Mouse (Mus musculus) neural tube, embryonic 15.5 days (tissue): ENCODE results near the gene Adgrg3. TPM values are rescaled to one million over a fixed set of nuclear protein-coding genes. Genes with fewer than 3 reads are reported as not detected.
"Not testable (repeated sequence)": the region's sequence is repeated elsewhere in the genome, so short reads cannot be mapped to it uniquely, and the experiment has no call there.

Experiments
- ATAC-seq: fragments of 200-750 bp; cut with Nextera tagmentation; 2 replicates; pipeline ENCODE4 v1.8.0; 2017; ENCODE audit warnings: mild to moderate bottlenecking, moderate TSS enrichment, moderate library complexity; ENCODE audit not compliant: low FRiP score
- H3K27ac ChIP-seq: fragments of 300-500 bp; sonication (generic); replicated peaks from 2 replicates; pipeline ENCODE4 v1.5.1; 2015; ENCODE audit warnings: mild to moderate bottlenecking, inconsistent platforms
- H3K27me3 ChIP-seq: fragments of 300-500 bp; sonication (generic); replicated peaks from 2 replicates; pipeline ENCODE4 v1.6.1; 2015; ENCODE audit warnings: inconsistent platforms
- H3K36me3 ChIP-seq: fragments of 300-500 bp; sonication (generic); 2 replicates; pipeline ENCODE4 v1.6.1; 2015; ENCODE audit warnings: inconsistent platforms
- H3K4me1 ChIP-seq: fragments of 300-500 bp; sonication (generic); 2 replicates; pipeline ENCODE4 v1.6.1; 2015; ENCODE audit warnings: inconsistent platforms
- H3K4me2 ChIP-seq: fragments of 300-500 bp; sonication (generic); 2 replicates; pipeline ENCODE4 v1.6.1; 2015; ENCODE audit warnings: inconsistent platforms, mild to moderate bottlenecking, moderate library complexity
- H3K4me3 ChIP-seq: fragments of 300-500 bp; sonication (generic); replicated peaks from 2 replicates; pipeline ENCODE4 v1.5.1; 2015; ENCODE audit warnings: mild to moderate bottlenecking, inconsistent platforms
- H3K9ac ChIP-seq: fragments of 300-500 bp; sonication (generic); replicated peaks from 2 replicates; pipeline ENCODE4 v1.6.1; 2015; ENCODE audit warnings: mild to moderate bottlenecking, inconsistent platforms
- H3K9me3 ChIP-seq: fragments of 300-500 bp; sonication (generic); replicated peaks from 2 replicates; pipeline ENCODE4 v1.6.1; 2016; ENCODE audit warnings: inconsistent platforms
- WGBS: fragments of 180-500 bp; shearing (Covaris S2); methylation state at CpG from one replicate; pipeline ENCODE4 v1.1.7; 2015; ENCODE audit warnings: mixed read lengths; 5-methylcytosine and 5-hydroxymethylcytosine counted together
- polyA plus RNA-seq: library from polyadenylated mRNA; unstranded; fragments of >200 nt; fragmentation: Nextera tagmentation; extraction: Ambion mirVana; gene quantifications from 2 replicates; pipeline ENCODE4 v1.2.1, GENCODE M21; 2015

The Adgrg3 gene
- polyA plus RNA-seq, 1 experiment from 2014 or later, result 0.95 TPM

DNA sequence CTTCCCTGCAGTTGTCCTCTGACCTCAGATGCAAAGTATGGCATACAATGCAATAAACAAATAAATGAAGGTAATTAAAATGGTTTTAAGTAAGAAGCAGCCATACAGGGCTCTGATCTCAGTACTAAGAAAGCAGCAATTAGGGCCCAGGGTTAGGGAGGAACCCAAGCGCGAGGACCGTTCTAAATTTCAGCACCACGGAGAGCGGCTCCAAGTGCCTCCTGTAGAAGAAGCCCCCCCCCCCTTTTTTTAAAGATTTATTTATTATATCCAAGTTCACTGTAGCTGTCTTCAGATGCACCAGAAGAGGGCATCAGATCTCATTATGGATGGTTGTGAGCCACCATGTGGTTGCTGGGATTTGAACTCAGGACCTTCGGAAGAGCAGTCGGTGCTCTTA lies 10.9 kb downstream of the Adgrg3 start:
- not testable (repeated sequence) for ATAC-seq, H3K4me2 ChIP-seq, H3K36me3 ChIP-seq, H3K4me3 ChIP-seq, H3K27ac ChIP-seq, H3K27me3 ChIP-seq, H3K9me3 ChIP-seq, H3K9ac ChIP-seq, H3K4me1 ChIP-seq
- 64% methylated on average over 7 of the region's 7 CpGs for WGBS

DNA sequence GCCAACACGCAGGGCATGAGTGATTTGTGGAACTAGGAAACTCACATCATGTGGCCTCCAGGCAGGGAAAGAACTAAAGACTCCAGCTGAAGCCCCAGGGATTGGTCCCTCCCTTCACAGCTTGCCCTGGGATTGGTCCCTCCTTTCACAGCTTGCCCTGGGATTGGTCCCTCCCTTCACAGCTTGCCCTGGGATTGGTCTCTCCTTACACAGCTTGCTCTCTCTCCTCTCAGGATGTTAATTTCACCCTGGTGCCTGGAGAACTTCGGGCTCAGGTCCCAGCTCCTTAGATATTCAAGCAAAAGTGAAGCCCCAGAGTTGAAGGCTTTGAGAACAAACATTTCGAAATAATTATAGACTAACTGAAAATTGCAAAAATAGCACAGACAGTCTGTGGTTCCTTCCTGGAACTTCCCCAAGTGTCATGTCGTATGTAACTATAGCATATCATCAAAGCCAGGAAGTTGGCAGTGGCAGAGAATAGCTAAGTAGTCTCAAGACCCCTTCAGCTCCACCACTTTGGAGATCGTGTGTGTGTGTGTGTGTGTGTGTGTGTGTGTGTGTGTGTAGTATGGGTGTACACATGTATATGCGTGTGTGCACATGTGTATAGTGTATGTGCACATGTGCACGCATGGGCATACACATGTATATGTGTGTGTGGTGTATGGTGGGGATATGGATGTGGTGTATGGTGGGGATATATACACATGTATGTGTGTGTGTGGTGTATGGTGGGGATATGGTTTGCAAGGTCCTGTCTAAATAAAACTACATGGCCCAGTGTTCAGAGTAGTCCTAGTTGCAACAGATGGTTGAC lies 19.8 kb downstream of the Adgrg3 start:
- Histone ChIP-seq H3K27ac (no peak overlapping the region), H3K27me3 (no peaks in the 10 kb centered on the region), H3K4me1 (no peaks in the 10 kb centered on the region), H3K9me3 (no peaks in the 10 kb centered on the region), H3K4me2 (no peak overlapping the region), H3K36me3 (no peaks in the 10 kb centered on the region), H3K4me3 (no peak overlapping the region), H3K9ac (no peak overlapping the region)
- WGBS, result 71% methylated on average over 7 of the region's 7 CpGs
- ATAC-seq, result no peak; the same call in 1 of the 2 replicates

DNA sequence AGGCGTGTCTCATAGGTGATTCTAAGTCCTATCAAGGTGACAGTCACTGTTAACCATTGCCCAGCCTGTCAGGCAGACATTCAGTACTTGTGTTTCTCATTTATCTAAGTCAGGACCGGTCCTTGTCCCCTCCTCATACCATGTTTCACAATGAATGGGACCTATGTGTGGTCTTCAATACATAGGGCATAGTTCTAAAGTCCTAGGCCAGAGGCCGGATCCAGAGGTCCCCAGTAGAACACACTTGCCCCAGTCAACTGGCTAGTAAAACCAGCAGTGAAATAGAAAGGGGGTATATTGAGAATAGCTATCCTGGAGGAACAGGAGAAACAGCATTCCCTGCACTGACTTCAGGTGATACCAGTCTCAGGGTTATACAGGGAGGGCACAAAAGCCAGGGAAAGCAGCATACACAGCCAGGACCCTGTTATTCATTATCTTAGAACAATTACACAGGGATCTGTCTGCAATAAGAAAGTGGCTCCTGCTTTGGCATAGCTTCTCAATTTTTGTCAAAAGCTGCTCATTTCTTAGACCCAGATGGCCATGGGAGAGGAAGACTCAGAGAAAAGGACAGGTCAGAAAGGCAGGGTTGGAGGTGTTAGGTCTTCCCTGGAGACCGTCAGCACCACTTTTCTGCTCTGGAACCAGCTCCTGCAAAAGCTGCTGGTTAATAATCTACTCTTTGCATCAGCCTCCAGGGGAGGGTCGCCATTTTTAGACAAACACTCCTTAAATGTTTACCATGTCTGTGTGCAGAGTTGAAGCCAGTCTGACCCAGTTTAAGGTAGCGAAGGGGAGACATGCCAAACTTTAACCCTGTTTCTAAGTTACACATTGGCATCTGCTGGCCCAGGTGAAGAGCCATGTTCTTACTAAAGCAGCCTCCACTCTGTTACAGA lies 24.6 kb downstream of the Adgrg3 start:
- WGBS, result 70% methylated on average over 6 of the region's 6 CpGs
- Histone ChIP-seq H3K36me3 (no peaks in the 10 kb centered on the region), H3K9ac (no peak overlapping the region), H3K27ac (no peak overlapping the region), H3K9me3 (no peaks in the 10 kb centered on the region), H3K4me1 (no peaks in the 10 kb centered on the region), H3K4me2 (no peak overlapping the region), H3K27me3 (no peaks in the 10 kb centered on the region), H3K4me3 (no peak overlapping the region)
- ATAC-seq, result no peak

DNA sequence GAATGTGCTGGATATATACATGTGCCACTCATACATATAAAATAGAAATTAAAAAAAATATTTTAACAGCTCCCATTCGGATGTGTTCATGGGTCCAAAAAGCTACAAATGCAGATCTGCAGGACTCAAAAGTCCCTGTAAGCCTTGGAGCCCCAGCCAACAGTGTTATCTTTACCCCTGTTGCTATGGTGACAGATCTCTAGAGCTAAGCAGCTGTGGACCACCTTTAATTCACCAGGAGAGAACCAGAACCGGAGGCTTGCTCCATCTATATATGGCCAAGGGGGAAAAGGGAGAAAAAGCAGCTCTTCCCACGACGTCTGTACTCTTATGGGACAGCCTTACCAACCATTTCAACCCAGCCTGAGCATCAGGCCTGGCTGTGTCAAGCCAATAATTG lies 27.3 kb downstream of the Adgrg3 start:
- Histone ChIP-seq H3K27ac (no peak overlapping the region), H3K4me2 (no peak overlapping the region), H3K4me1 (peaks cover 7% of the 10 kb centered on the region; the same call in 1 of the 2 replicates), H3K9me3 (no peaks in the 10 kb centered on the region), H3K27me3 (no peaks in the 10 kb centered on the region), H3K36me3 (no peaks in the 10 kb centered on the region), H3K4me3 (no peak overlapping the region), H3K9ac (no peak overlapping the region)
- 57% methylated on average over 4 of the region's 4 CpGs for WGBS
- no peak for ATAC-seq

DNA sequence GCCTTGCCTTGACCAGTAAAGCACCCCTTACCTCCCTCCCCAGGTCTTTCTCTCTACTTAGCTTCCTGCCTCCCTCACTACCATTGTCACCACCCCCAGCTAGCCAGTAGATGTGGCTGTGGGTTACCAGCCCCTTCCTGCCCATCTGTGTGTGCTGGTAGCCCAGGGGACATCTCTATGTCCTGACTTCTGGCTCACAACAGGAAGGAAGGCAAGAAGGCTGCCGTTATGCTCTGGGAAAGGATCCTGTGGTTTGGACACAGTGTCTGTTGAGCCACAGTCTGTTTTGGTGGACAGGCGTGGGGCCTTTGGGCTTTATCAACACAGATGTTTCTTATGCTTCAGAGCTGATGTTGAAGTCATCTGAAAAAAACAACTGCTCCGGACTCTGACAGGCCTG lies 29.5 kb downstream of the Adgrg3 start:
- H3K36me3 ChIP-seq, result no peaks in the 10 kb centered on the region
- no peak overlapping the region for H3K4me3 ChIP-seq
- H3K4me1 ChIP-seq, result peaks cover 7% of the 10 kb centered on the region; the same call in 1 of the 2 replicates
- H3K9ac ChIP-seq, result no peak overlapping the region
- no peaks in the 10 kb centered on the region for H3K27me3 ChIP-seq
- no peak overlapping the region for H3K27ac ChIP-seq
- ATAC-seq, result no peak
- no peaks in the 10 kb centered on the region for H3K9me3 ChIP-seq
- WGBS, result 79% methylated on average over 3 of the region's 3 CpGs
- no peak overlapping the region for H3K4me2 ChIP-seq

DNA sequence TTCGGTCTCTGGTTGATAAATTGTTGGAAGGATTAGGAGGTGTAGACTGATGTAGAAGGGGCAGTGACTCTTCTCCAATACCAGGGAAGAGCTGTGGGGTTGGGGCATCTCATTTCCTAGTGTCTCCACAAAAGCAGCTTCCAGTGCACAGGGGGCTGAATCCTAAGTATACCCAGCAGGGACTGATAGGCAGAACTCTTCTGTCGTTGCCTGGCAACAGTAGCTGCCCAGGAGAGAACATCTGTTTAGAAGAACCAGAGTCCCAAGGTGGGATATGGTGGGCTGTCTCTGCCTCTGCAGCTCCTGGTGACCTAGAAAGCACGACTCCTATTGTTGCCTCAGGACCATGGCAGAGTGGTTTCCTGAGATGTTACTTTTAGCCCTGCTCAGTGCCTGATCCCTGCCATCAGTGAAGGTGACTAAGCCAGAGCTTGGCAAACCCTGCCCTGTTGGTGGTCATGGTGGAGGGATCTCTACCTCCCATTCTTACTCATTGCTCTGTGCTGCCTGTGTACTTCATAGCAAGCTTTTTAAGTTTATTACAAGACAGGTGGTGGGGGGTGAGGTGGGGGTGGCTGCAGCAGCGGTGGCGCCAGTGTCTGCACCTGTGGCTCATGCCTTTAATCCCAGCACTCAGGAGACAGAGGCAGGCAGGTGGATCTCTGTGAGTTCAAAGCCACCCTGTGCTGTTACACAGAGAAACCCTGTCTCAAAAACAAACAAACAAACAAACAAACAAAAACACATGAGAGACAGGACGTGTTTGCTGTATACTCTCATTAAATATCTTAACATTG lies 30.6 kb downstream of the Adgrg3 start:
- H3K4me3 ChIP-seq, result no peak overlapping the region
- H3K27me3 ChIP-seq, result no peaks in the 10 kb centered on the region
- ATAC-seq, result peak; percentile 69; the same call in 1 of the 2 replicates
- H3K4me1 ChIP-seq, result peaks cover 7% of the 10 kb centered on the region; the same call in 1 of the 2 replicates
- no peaks in the 10 kb centered on the region for H3K9me3 ChIP-seq
- H3K4me2 ChIP-seq, result no peak overlapping the region
- H3K9ac ChIP-seq, result no peak overlapping the region
- no peak overlapping the region for H3K27ac ChIP-seq
- H3K36me3 ChIP-seq, result no peaks in the 10 kb centered on the region
- 58% methylated on average over 6 of the region's 6 CpGs for WGBS

DNA sequence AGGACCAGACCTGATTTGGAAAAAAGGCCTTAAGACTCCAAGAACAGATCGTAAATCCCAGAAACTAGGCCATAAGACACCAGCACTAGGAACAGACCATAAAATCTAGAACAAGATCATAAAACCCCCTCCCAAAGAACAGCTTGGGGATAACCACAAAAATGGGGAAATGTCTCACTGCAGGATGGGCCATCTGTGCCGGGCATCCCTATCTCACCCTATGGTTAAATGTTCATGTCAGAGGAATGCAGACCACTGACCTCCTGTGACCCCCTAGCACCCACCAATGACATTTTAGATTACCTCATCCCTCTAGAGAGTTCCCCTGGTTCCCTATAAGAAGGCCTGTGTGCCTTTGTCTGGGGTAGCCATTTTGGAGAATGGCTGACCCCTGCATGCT lies 32.1 kb downstream of the Adgrg3 start:
- H3K4me2 ChIP-seq, result no peak overlapping the region
- 73% methylated on average over 2 of the region's 2 CpGs for WGBS
- no peak overlapping the region for H3K27ac ChIP-seq
- H3K4me3 ChIP-seq, result no peak overlapping the region
- peaks cover 7% of the 10 kb centered on the region; the same call in 1 of the 2 replicates for H3K4me1 ChIP-seq
- no peaks in the 10 kb centered on the region for H3K9me3 ChIP-seq
- H3K36me3 ChIP-seq, result no peaks in the 10 kb centered on the region
- no peak overlapping the region for H3K9ac ChIP-seq
- ATAC-seq, result no peak
- no peaks in the 10 kb centered on the region for H3K27me3 ChIP-seq

DNA sequence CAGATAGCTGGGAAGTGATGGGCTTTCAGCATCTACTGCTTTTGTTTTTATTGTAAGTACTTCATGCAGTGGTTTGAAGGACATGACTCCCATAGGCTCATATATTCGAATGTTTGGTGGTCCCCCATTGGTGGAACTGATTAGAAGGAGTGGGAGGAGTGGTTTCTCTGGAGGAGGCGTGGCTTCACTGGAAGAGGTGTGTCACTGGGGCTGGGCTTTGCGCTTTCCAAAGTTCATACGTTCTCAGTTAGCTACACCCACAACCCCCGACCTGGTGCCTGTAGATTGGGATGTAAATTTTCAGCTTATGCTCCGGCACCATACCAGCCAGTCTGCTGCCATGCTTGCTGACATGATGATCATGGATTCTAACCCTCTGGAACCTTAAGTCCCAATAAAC lies 36.9 kb downstream of the Adgrg3 start:
- no peak overlapping the region for H3K4me3 ChIP-seq
- WGBS, result 64% methylated on average over 6 of the region's 6 CpGs
- ATAC-seq, result no peak; the same call in 1 of the 2 replicates

DNA sequence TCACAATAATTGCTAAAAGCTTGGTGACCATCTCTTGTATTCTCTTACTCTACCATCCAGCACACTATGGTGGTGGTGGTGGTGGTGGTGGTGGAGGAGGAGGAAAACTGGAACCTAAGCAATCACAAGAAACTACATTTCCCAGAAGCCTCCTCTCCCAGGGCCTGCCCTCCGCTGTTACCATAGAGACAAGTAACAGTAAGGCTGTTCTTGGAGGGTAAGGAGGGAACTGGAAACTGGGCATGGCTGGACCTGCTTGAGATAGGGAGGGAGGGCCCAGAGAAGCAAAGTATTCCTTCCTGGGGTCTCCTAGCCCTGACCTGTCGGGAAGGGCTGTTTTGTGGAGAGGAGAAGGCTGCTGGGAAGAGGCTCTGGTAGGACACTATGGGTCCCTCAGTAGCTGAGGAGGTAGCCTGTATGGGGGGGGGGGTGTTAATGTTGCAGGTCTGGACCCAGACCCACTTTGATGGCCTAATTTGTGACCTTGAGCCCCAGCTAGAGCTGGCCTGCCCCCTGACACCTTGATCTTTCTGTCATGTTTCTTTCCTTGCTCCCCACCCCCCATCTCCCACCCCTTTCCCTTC lies 37.5 kb downstream of the Adgrg3 start, which contains the start of gene Drc7:
Gene Drc7, plus strand, starts transcription at position 177 of the 584 bp plus-strand sequence.
- peak within 1 kb of the TSS; percentile 20; the same call in 1 of the 2 replicates for H3K4me2 ChIP-seq
- WGBS, result 29% methylated on average over 2 of the region's 2 CpGs
- ATAC-seq, result peak; percentile 82

More for the DNA sequence above, 36.9 kb downstream of the Adgrg3 start:
- H3K9ac ChIP-seq, result no peak overlapping the region
- no peaks in the 10 kb centered on the region for H3K9me3 ChIP-seq
- H3K36me3 ChIP-seq, result no peaks in the 10 kb centered on the region
- peaks cover 4% of the 10 kb centered on the region; the same call in 1 of the 2 replicates for H3K4me1 ChIP-seq
- H3K27ac ChIP-seq, result no peak overlapping the region
- no peaks in the 10 kb centered on the region for H3K27me3 ChIP-seq
- H3K4me2 ChIP-seq, result no peak overlapping the region

DNA sequence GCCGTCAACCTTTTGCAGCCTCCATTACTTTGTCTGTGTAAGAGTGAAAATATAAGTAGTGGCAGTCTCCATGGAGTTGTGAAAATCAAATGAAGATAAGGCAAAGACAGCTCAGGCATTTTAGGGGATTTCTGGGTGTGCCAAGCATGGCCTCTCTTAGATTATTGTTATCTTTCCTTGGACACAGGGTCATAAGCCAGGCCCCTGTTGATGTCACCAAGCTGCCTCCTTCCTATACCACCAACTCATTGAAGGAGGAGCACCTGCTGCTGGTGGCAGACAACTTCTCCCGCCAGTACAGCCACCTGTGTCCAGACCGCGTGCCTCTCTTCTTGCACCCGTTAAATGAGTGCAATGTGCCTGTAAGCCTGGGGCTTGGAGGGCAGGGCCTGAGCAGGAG lies 38.9 kb downstream of the Adgrg3 start:
- WGBS, result 77% methylated on average over 5 of the region's 5 CpGs
- H3K27ac ChIP-seq, result no peak overlapping the region
- no peaks in the 10 kb centered on the region for H3K36me3 ChIP-seq
- no peaks in the 10 kb centered on the region for H3K9me3 ChIP-seq
- no peak for ATAC-seq
- no peak overlapping the region for H3K4me3 ChIP-seq
- H3K4me1 ChIP-seq, result peaks cover 4% of the 10 kb centered on the region; the same call in 1 of the 2 replicates
- H3K9ac ChIP-seq, result no peak overlapping the region
- H3K27me3 ChIP-seq, result no peaks in the 10 kb centered on the region
- no peak overlapping the region for H3K4me2 ChIP-seq

More for the DNA sequence above, 37.5 kb downstream of the Adgrg3 start, which contains the start of gene Drc7:
- H3K9ac ChIP-seq, result no peak within 1 kb of the TSS
- H3K36me3 ChIP-seq, result no peaks in the 10 kb centered on the region
- no peak within 1 kb of the TSS for H3K27ac ChIP-seq
- no peaks in the 10 kb centered on the region for H3K27me3 ChIP-seq
- H3K4me1 ChIP-seq, result peaks cover 4% of the 10 kb centered on the region; the same call in 1 of the 2 replicates
- H3K9me3 ChIP-seq, result no peaks in the 10 kb centered on the region
- H3K4me3 ChIP-seq, result no peak within 1 kb of the TSS

DNA sequence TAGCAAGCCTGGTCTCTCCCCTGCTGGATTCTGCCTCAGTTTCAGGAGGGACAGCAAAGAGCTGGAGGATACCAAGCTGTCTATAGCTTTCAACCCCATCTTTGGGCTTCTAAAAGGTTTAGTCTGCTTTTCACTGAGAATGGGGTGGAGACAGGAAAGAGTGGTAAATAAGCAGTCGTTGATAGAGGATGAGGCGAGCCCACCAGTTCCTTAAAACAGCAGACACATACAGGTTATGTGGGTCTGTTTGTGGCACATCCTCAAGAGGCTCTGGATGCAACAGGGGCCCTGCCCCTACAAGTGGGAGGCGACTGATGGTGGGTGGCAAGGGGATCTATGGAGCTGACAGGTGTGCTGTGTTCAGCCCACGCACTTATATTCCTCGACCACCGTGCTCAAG lies 41.2 kb downstream of the Adgrg3 start:
- Histone ChIP-seq H3K4me3 (no peak overlapping the region), H3K9ac (no peak overlapping the region), H3K9me3 (no peaks in the 10 kb centered on the region), H3K36me3 (no peaks in the 10 kb centered on the region), H3K27me3 (no peaks in the 10 kb centered on the region), H3K27ac (no peak overlapping the region), H3K4me2 (no peak overlapping the region), H3K4me1 (peaks cover 4% of the 10 kb centered on the region; the same call in 1 of the 2 replicates)
- no peak for ATAC-seq
- WGBS, result 87% methylated on average over 6 of the region's 6 CpGs
